Mouse (Mus musculus) liver, embryonic 15.5 days (tissue): ENCODE data around the gene Cfap99. TPM values are rescaled to one million over a fixed set of nuclear protein-coding genes. Genes with fewer than 3 reads are reported as not detected.
A peak's percentile ranks its signal among the peaks of the same experiment; 100 is the strongest.

Experiments used
- ATAC-seq: fragments of 200-750 bp; cut with Nextera tagmentation; 2 replicates; pipeline ENCODE4 v1.8.0; 2017; ENCODE audit warnings: moderate number of reproducible peaks, mild to moderate bottlenecking, moderate library complexity; ENCODE audit not compliant: insufficient read depth
- H3K27ac ChIP-seq: fragments of 300-500 bp; sonication (generic); replicated peaks from 2 replicates; pipeline ENCODE4 v1.5.1; 2015; ENCODE audit warnings: mild to moderate bottlenecking, inconsistent platforms
- H3K27me3 ChIP-seq: fragments of 300-500 bp; sonication (generic); 2 replicates; pipeline ENCODE4 v1.6.1; 2015; ENCODE audit warnings: mild to moderate bottlenecking, inconsistent platforms
- H3K36me3 ChIP-seq: fragments of 300-500 bp; sonication (generic); replicated peaks from 2 replicates; pipeline ENCODE4 v1.6.1; 2015; ENCODE audit warnings: moderate library complexity, mild to moderate bottlenecking, inconsistent platforms
- H3K4me1 ChIP-seq: fragments of 300-500 bp; sonication (generic); replicated peaks from 2 replicates; pipeline ENCODE4 v1.6.1; 2015; ENCODE audit warnings: inconsistent platforms
- H3K4me2 ChIP-seq: fragments of 300-500 bp; sonication (generic); 2 replicates; pipeline ENCODE4 v1.6.1; 2015; ENCODE audit warnings: moderate library complexity, mild to moderate bottlenecking, inconsistent platforms
- H3K4me3 ChIP-seq: fragments of 300-500 bp; sonication (generic); replicated peaks from 2 replicates; pipeline ENCODE4 v1.5.1; 2015; ENCODE audit warnings: mild to moderate bottlenecking, inconsistent platforms
- H3K9ac ChIP-seq: fragments of 300-500 bp; sonication (generic); 2 replicates; pipeline ENCODE4 v1.6.1; 2015; ENCODE audit warnings: moderate library complexity, mild to moderate bottlenecking, inconsistent platforms
- H3K9me3 ChIP-seq: fragments of 300-500 bp; sonication (generic); replicated peaks from 2 replicates; pipeline ENCODE4 v1.6.1; 2016; ENCODE audit warnings: inconsistent platforms
- WGBS: fragments of 180-500 bp; shearing (Covaris S2); methylation state at CpG from one replicate; pipeline ENCODE4 v1.1.7; 2015; ENCODE audit warnings: mixed read lengths; ENCODE audit not compliant: insufficient replicate concordance; 5-methylcytosine and 5-hydroxymethylcytosine counted together
- polyA plus RNA-seq: library from polyadenylated mRNA; unstranded; fragments of >200 nt; fragmentation: Nextera tagmentation; extraction: Ambion mirVana; gene quantifications from 2 replicates; pipeline ENCODE4 v1.2.1, GENCODE M21; 2015

Cfap99 gene
- polyA plus RNA-seq, 1 experiment from 2014 or later = not detected

DNA sequence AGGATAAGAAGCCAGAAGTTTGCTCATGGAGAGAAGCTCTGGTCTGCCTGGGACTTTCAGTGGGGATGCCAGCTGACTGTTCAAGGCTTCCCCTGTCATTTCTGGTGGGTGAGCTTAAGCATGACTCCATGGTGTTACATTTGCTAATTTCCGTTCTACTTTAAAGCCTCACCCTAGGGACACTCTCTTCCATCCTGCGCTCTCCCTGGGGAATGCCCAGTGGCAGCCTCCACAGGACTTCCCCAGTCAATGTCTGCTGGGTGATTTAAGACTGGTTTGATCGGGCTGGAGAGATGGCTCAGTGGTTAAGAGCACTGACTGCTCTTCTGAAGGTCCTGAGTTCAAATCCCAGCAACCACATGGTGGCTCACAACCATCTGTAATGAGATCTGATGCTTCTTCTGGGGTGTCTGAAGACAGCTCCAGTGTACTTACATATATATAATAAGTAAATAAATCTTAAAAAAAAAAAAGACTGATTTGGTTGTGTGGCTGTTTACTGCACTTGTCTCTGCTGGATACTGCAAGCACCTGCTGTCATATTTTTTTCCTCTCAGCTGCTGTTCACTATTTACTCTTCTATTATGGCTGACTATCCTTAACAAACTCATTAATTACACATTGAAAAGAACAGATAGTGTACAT is 29.1 kb upstream of the Cfap99 start:
- Histone ChIP-seq H3K27me3 (no peaks in the 10 kb centered on the region), H3K4me3 (no peak overlapping the region), H3K4me2 (no peak overlapping the region), H3K27ac (no peak overlapping the region), H3K4me1 (no peaks in the 10 kb centered on the region), H3K9ac (no peak overlapping the region), H3K36me3 (no peaks in the 10 kb centered on the region), H3K9me3 (no peaks in the 10 kb centered on the region)
- ATAC-seq = no peak
- WGBS = 60% methylated on average over 3 of the region's 3 CpGs

GRCm38 (mm10) chr5:34266065-34266464 is 22.3 kb upstream of the Cfap99 start:
- Histone ChIP-seq H3K9ac (no peak overlapping the region), H3K27me3 (no peaks in the 10 kb centered on the region), H3K36me3 (no peaks in the 10 kb centered on the region), H3K4me1 (peaks cover 13% of the 10 kb centered on the region), H3K27ac (no peak overlapping the region), H3K4me2 (no peak overlapping the region), H3K9me3 (no peaks in the 10 kb centered on the region), H3K4me3 (no peak overlapping the region)
- WGBS = 40% methylated on average over 4 of the region's 4 CpGs
- ATAC-seq = no peak

DNA sequence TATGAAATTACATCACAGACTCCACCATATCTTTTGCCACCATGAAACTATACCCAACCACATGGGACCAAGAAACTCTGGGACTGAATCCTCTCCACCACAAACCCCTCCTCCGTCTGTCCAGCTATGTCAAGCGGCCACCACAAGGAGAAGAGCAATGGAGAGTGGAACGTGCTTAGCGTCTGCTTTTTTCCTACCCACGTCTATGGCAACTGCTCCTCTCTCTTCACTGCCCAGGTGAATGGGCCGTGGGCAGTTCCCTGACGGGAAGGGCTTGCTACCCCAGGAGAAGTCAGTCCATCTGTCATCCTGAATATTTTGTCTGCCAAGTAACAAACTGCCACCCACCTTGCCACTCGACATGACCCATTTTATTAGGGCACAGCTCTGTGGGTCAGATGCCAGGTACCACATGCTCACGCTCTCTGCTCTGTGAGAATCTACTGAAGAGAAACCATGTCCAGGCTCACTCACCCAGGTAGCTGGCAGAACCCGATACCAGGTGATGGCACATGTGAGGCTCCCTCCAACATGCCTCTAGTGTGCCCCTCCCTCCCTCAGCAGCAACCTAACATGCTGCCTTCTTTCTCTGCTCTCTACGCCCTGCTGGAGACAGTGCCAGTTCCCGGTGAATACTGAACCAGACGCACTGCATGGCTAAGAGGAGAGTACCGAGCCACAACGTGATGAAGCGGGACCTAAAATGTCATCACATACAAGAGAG is 19.0 kb upstream of the Cfap99 start:
- no peak overlapping the region for H3K27ac ChIP-seq
- peaks cover 13% of the 10 kb centered on the region for H3K4me1 ChIP-seq
- WGBS = 64% methylated on average over 16 of the region's 16 CpGs
- ATAC-seq = no peak
- no peaks in the 10 kb centered on the region for H3K36me3 ChIP-seq
- H3K4me3 ChIP-seq = no peak overlapping the region
- H3K27me3 ChIP-seq = no peaks in the 10 kb centered on the region
- H3K9me3 ChIP-seq = no peaks in the 10 kb centered on the region
- H3K4me2 ChIP-seq = peak overlapping the region; percentile 18; the same call in 1 of the 2 replicates
- no peak overlapping the region for H3K9ac ChIP-seq

DNA sequence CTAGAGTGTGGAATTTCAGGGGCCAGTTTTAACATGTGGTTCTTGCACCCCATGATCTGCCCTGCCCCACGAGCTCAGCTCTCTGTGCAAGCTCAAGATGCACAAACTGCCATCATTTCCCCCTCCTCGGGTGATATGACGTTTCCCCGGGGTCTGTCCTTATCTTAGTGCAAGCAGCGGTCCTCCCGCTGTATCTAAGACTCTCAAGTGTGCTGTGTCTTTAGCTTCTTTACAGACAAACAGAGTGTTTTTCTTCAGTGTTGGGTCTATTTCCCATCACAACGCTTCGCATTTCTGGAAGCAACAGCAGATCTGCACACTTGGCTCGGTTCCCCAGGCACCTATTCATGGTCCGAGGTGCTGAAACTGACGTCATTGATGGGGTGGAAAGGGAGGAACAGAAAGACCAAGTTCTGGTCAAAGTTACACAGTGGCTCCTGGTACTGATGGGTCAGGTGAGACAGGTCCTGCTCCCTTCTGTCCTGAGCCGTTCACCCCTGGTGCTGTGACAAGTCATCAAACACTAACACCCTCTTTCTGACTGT is 18.4 kb upstream of the Cfap99 start:
- 22% methylated on average over 12 of the region's 12 CpGs for WGBS
- Histone ChIP-seq H3K4me3 (no peak overlapping the region), H3K27me3 (no peaks in the 10 kb centered on the region), H3K9ac (no peak overlapping the region), H3K27ac (no peak overlapping the region), H3K9me3 (no peaks in the 10 kb centered on the region), H3K4me2 (peak overlapping the region; percentile 18; the same call in 1 of the 2 replicates), H3K36me3 (no peaks in the 10 kb centered on the region), H3K4me1 (peaks cover 13% of the 10 kb centered on the region)
- ATAC-seq = no peak; the same call in 1 of the 2 replicates

- Histone ChIP-seq H3K9me3 (no peaks in the 10 kb centered on the region), H3K9ac (no peak overlapping the region), H3K4me3 (no peak overlapping the region), H3K27me3 (no peaks in the 10 kb centered on the region), H3K36me3 (no peaks in the 10 kb centered on the region), H3K4me2 (no peak overlapping the region), H3K4me1 (peaks cover 13% of the 10 kb centered on the region), H3K27ac (no peak overlapping the region)
- no peak for ATAC-seq
- WGBS = 12% methylated on average over 4 of the region's 4 CpGs
These were observed 16.7 kb upstream of the Cfap99 start for GRCm38 (mm10) chr5:34271743-34272142.

DNA sequence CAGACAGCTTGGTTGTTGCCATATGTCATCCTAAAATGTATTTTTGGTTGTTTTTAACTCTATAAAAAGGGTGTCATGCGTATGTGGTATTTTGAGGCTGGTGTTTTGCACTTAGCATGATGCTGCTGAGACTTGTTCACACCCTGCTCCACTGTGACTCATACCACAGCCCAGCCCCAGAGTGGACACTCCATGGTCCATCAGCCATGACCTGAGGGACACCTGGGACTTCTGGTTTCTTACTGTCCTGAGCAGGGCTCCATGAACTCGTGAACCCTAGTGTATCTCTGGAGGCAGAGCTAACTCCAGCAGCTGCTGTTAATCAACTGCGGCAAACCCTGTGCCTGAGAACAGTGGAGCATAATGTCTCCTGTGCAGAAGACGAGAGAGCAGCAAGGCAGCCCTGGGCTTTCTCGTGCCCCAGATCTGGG is 15.1 kb upstream of the Cfap99 start:
- Histone ChIP-seq H3K9me3 (no peaks in the 10 kb centered on the region), H3K4me1 (peaks cover 13% of the 10 kb centered on the region), H3K27me3 (no peaks in the 10 kb centered on the region), H3K4me2 (no peak overlapping the region), H3K9ac (no peak overlapping the region), H3K4me3 (no peak overlapping the region), H3K27ac (no peak overlapping the region), H3K36me3 (no peaks in the 10 kb centered on the region)
- WGBS = 65% methylated on average over 5 of the region's 5 CpGs
- ATAC-seq = no peak

- H3K27me3 ChIP-seq = 0 out of 2 replicates have a peak, but pooled peaks cover 2% of the 10 kb centered on the region
- no peak overlapping the region for H3K9ac ChIP-seq
- no peaks in the 10 kb centered on the region for H3K36me3 ChIP-seq
- H3K4me3 ChIP-seq = no peak overlapping the region
- ATAC-seq = no peak
- no peak overlapping the region for H3K27ac ChIP-seq
- no peak overlapping the region for H3K4me2 ChIP-seq
- WGBS = 73% methylated on average over 3 of the region's 3 CpGs
- peaks cover 13% of the 10 kb centered on the region for H3K4me1 ChIP-seq
- H3K9me3 ChIP-seq = no peaks in the 10 kb centered on the region
These were observed 14.1 kb upstream of the Cfap99 start for GRCm38 (mm10) chr5:34274268-34274667.

DNA sequence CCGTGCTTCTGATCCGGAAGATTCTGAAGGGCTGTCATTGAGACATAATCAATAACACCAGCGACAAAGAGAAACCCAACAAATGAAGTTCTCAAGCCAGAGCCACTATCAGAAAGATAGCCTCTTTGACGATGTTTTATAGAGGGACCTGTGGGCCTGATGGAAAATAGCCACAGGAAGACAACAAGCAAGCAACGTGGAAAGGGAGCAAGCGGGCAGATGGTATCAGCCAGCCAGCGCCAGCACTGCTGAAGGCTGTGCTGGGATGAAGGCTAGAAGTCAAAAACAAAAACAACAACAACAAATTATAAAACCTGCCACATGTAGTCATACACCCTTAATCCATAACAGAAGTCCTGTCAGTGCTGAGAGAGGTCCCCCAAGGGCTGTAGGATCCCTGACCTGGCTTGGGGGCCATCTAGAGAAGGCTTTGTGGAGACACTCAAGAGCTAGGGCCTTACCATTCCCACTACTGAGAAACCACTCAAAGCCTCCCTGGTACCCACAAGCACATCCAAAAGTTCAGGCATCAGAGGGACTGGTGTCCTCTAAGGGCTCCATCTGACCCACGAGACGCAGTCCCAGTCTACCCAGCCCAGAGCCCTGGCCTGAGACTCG is 13.6 kb upstream of the Cfap99 start:
- no peak for ATAC-seq
- 0 out of 2 replicates have a peak, but pooled peaks cover 2% of the 10 kb centered on the region for H3K27me3 ChIP-seq
- WGBS = 62% methylated on average over 10 of the region's 10 CpGs
- no peak overlapping the region for H3K4me2 ChIP-seq
- H3K9ac ChIP-seq = no peak overlapping the region
- H3K36me3 ChIP-seq = no peaks in the 10 kb centered on the region
- no peak overlapping the region for H3K27ac ChIP-seq
- H3K9me3 ChIP-seq = no peaks in the 10 kb centered on the region
- no peak overlapping the region for H3K4me3 ChIP-seq
- H3K4me1 ChIP-seq = peaks cover 9% of the 10 kb centered on the region

DNA sequence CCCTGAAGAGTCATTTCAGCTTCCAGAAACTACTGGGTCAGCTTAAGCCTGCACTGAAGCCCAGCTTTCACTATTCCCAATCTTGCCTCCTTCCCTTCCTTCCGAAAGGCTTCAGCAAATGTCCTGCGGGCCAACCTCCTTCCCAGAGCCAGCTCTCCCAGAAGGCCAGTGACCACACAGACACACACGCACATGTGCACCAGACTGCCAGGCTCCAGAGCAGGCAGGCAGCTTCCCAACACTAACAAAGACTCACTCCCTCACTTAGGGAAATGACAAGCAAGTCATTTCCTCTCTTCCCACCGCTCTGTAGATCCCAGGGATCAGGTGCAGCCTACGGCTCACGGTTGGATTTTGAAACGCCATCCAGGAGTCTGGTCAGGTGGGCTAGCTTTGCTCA is 12.2 kb upstream of the Cfap99 start:
- no peaks in the 10 kb centered on the region for H3K9me3 ChIP-seq
- ATAC-seq = no peak
- no peak overlapping the region for H3K9ac ChIP-seq
- 60% methylated on average over 7 of the region's 7 CpGs for WGBS
- H3K4me2 ChIP-seq = no peak overlapping the region
- 0 out of 2 replicates have a peak, but pooled peaks cover 2% of the 10 kb centered on the region for H3K27me3 ChIP-seq
- H3K4me1 ChIP-seq = no peaks in the 10 kb centered on the region
- H3K36me3 ChIP-seq = no peaks in the 10 kb centered on the region
- H3K27ac ChIP-seq = no peak overlapping the region
- H3K4me3 ChIP-seq = no peak overlapping the region

DNA sequence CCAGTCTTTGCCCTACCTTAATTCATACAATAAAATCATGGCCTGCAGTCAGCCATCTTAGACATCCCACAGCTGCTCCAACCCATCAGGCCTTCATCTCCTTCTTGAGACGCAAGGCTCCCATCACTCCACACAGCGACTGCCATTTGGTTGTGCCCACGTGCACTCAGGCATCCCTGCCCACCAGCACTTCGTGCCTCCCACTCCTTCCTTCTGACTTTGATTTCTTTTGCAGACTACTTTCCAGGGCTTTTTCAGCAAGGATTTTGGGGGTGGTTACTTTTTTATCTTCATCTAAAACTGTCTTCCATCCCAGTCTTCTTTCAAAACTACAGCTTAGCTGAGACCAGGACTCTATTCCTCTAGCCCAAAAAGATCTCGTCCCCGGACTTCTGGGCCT is 11.7 kb upstream of the Cfap99 start:
- 58% methylated on average over 6 of the region's 6 CpGs for WGBS
- Histone ChIP-seq H3K27ac (no peak overlapping the region), H3K9ac (no peak overlapping the region), H3K36me3 (no peaks in the 10 kb centered on the region), H3K9me3 (no peaks in the 10 kb centered on the region), H3K4me2 (no peak overlapping the region), H3K4me3 (no peak overlapping the region), H3K4me1 (no peaks in the 10 kb centered on the region), H3K27me3 (0 out of 2 replicates have a peak, but pooled peaks cover 2% of the 10 kb centered on the region)
- no peak for ATAC-seq

GRCm38 (mm10) chr5:34278058-34278457 is 10.3 kb upstream of the Cfap99 start:
- ATAC-seq = no peak
- Histone ChIP-seq H3K9ac (no peak overlapping the region), H3K27me3 (peaks cover 9% of the 10 kb centered on the region), H3K36me3 (no peaks in the 10 kb centered on the region), H3K4me3 (no peak overlapping the region), H3K4me1 (no peaks in the 10 kb centered on the region), H3K4me2 (no peak overlapping the region), H3K9me3 (no peaks in the 10 kb centered on the region), H3K27ac (no peak overlapping the region)
- WGBS = 35% methylated on average over 4 of the region's 4 CpGs
